Mouse (Mus musculus) midbrain, postnatal 0 days (tissue): ENCODE results near the gene Rps6ka2. TPM values are rescaled to one million over a fixed set of nuclear protein-coding genes. Genes with fewer than 3 reads are reported as not detected.
A peak's percentile ranks its signal among the peaks of the same experiment; 100 is the strongest.

Experiments
- ATAC-seq: fragments of 200-750 bp; cut with Nextera tagmentation; 2 replicates; pipeline ENCODE4 v1.8.0; 2017; ENCODE audit warnings: moderate number of reproducible peaks, mild to moderate bottlenecking, moderate TSS enrichment, moderate library complexity; ENCODE audit not compliant: low FRiP score
- DNase-seq: peaks from one replicate; pipeline ENCODE4 v3.0.0-alpha.2; 2015; ENCODE audit warnings: low spot score
- H3K27ac ChIP-seq: fragments of 300-500 bp; sonication (generic); 2 replicates; pipeline ENCODE4 v1.5.1; 2014; ENCODE audit warnings: low read depth, mild to moderate bottlenecking, low read length, mixed read lengths
- H3K27me3 ChIP-seq: fragments of 300-500 bp; sonication (generic); 2 replicates; pipeline ENCODE4 v1.6.1; 2014; ENCODE audit warnings: low read length, control low read depth, mixed read lengths; ENCODE audit not compliant: insufficient read depth
- H3K36me3 ChIP-seq: fragments of 300-500 bp; sonication (generic); 2 replicates; pipeline ENCODE4 v1.6.1; 2014; ENCODE audit warnings: low read length, control low read depth, mixed read lengths; ENCODE audit not compliant: insufficient read depth
- H3K4me1 ChIP-seq: fragments of 300-500 bp; sonication (generic); 2 replicates; pipeline ENCODE4 v1.6.1; 2014; ENCODE audit warnings: mild to moderate bottlenecking, control low read depth, antibody characterized with exemption, low read length, mixed read lengths; ENCODE audit not compliant: insufficient read depth
- H3K4me2 ChIP-seq: fragments of 300-500 bp; sonication (generic); 2 replicates; pipeline ENCODE4 v1.6.1; 2014; ENCODE audit warnings: low read depth, mild to moderate bottlenecking, low read length, mixed read lengths; ENCODE audit not compliant: poor library complexity, severe bottlenecking
- H3K4me3 ChIP-seq: fragments of 300-500 bp; sonication (generic); 2 replicates; pipeline ENCODE4 v1.5.1; 2014; ENCODE audit warnings: low read depth, mild to moderate bottlenecking, low read length, moderate library complexity
- H3K9ac ChIP-seq: fragments of 300-500 bp; sonication (generic); replicated peaks from 2 replicates; pipeline ENCODE4 v1.6.1; 2014; ENCODE audit warnings: mild to moderate bottlenecking, low read length, moderate library complexity, mixed read lengths; ENCODE audit not compliant: poor library complexity, severe bottlenecking
- H3K9me3 ChIP-seq: fragments of 300-500 bp; sonication (generic); 2 replicates; pipeline ENCODE4 v1.6.1; 2016; ENCODE audit warnings: low read length, control low read depth
- CTCF ChIP-seq: IDR thresholded peaks from 2 replicates; pipeline ENCODE4 v1.5.1; 2016; ENCODE audit warnings: antibody characterized with exemption, mild to moderate bottlenecking
- WGBS: fragments of 180-500 bp; shearing (Covaris S2); extraction: QIAGEN DNeasy Blood & Tissue Kit; methylation state at CpG from one replicate; pipeline ENCODE4 v1.1.7; 2014; 5-methylcytosine and 5-hydroxymethylcytosine counted together
- polyA plus RNA-seq: library from polyadenylated mRNA; unstranded; fragments of >200 nt; fragmentation: Nextera tagmentation; extraction: Ambion mirVana; gene quantifications from 2 replicates; pipeline ENCODE4 v1.2.1, GENCODE M21; 2015
- total RNA-seq: library from RNA; depleted of rRNA; stranded (reverse); fragments of >200 nt; gene quantifications from 2 replicates; pipeline ENCODE4 v1.2.3, GENCODE M21; 2014

Gene Rps6ka2
- total and polyA plus RNA-seq, 2 experiments from 2014 or later = 16.8 to 34.2 TPM

DNA sequence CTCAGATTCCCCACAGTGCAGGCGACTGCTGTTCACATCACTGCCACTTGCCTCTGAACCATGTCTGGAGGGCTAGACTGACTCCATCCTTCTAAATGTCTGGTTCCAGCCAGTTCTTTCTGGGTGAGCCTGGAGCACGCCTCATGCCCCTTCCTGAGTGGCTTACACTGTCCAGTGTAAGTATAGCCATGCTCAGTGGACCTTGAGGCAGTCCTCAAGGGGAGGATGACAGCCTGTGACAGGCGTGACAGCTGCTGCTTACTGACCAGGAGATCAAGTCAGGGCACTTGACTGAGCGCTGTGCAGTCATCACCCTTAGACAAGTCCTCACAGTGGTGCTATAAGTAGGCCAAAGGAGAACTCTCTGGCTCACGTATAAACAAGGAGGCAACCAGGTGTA is 94.7 kb downstream of the Rps6ka2 start:
- DNase-seq = no peak
- TF ChIP-seq CTCF = no peak
- H3K4me3 ChIP-seq = no peak overlapping the region
- WGBS = 70% methylated on average over 5 of the region's 5 CpGs
- H3K27me3 ChIP-seq = no peaks in the 10 kb centered on the region
- H3K27ac ChIP-seq = no peak overlapping the region; the same call in 1 of the 2 replicates
- H3K9ac ChIP-seq = no peak overlapping the region
- H3K9me3 ChIP-seq = no peaks in the 10 kb centered on the region
- no peak for ATAC-seq
- no peak overlapping the region for H3K4me2 ChIP-seq
- H3K36me3 ChIP-seq = no peaks in the 10 kb centered on the region
- no peaks in the 10 kb centered on the region for H3K4me1 ChIP-seq

DNA sequence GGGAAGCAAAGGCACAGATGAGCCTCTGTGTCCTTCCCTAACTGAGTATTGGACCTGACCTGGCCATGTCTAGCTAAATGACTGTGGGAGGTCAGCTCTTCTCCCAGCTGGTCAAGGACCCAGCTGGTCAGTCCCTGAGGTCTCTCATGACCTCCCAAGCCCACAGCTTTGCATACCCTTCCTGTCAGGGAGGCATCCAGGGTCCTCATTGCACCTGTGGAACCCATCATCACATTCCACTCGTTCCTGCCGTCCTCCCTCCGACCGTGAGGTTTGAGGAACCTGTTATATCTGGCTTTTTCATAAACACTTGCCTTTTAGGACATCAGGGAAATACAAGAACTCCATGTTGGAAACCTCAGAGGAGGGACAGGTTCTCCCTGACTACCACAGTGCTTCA is 95.4 kb downstream of the Rps6ka2 start:
- 85% methylated on average over 4 of the region's 4 CpGs for WGBS
- Histone ChIP-seq H3K9me3 (no peaks in the 10 kb centered on the region), H3K27ac (0 out of 2 replicates have a peak overlapping the region, but pooled peaks have one; percentile 1), H3K4me1 (no peaks in the 10 kb centered on the region; the same call in 1 of the 2 replicates), H3K27me3 (no peaks in the 10 kb centered on the region), H3K9ac (no peak overlapping the region), H3K4me2 (no peak overlapping the region), H3K36me3 (no peaks in the 10 kb centered on the region), H3K4me3 (no peak overlapping the region)
- ATAC-seq (no peak), DNase-seq (no peak)
- no peak for TF ChIP-seq CTCF

DNA sequence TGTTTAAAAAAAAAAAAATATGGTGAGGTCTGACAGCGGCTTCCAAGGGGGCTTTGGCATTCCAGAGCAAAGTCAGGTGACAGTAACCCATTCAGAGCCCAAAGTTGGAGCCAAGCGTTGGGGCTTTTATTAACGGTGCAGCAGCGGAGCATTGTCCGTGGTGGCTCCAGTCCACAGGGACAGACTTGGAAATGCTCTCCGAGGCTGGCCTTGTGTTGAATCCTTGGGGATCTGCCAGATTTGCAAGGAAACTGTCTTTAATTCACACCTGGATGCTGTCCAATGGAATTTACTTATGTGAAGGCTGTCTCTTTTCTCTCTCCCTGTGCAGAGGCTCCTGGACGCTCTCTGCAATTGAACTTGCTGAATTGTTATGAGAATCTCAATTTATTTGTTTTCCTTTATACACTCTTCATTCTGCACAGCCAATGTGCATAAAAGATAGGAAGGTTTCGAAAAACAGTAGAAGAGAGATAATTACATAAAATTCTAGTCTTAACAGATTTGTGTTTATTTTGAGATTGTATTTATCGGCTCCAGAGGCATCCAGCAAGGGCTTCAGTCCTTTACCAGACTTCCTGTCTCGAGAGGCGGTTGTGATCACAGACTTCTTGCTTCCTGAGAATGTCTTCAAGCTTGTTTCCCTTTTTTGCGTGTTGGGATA is 95.9 kb downstream of the Rps6ka2 start:
- ATAC-seq (no peak), DNase-seq (peak; percentile 55)
- H3K9ac ChIP-seq = no peak overlapping the region
- H3K4me2 ChIP-seq = no peak overlapping the region
- 32% methylated on average over 12 of the region's 12 CpGs for WGBS
- TF ChIP-seq CTCF = no peak
- H3K36me3 ChIP-seq = no peaks in the 10 kb centered on the region
- no peak overlapping the region for H3K4me3 ChIP-seq
- no peaks in the 10 kb centered on the region for H3K9me3 ChIP-seq
- no peaks in the 10 kb centered on the region for H3K27me3 ChIP-seq
- H3K4me1 ChIP-seq = no peaks in the 10 kb centered on the region; the same call in 1 of the 2 replicates
- H3K27ac ChIP-seq = 0 out of 2 replicates have a peak overlapping the region, but pooled peaks have one; percentile 1

DNA sequence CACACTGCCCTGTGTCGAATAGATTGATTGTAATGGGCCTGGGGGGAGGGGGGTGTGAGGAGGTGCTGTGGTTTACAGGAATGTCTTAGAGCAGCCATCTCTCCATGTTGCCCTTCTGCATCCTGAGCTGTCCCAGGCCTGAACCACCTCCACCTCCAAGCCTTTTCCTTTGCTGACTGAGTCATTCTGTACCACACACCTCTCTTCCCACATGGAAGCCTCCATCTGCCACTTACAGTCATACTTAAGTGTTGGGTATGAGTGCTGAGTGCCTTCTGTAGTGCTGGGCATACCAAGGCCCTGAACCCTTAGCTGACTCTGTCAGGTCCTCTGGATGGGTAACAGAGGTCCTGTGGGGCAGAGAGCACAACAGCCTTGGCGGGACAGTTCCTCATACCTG is 97.9 kb downstream of the Rps6ka2 start:
- H3K4me2 ChIP-seq = no peak overlapping the region

DNA sequence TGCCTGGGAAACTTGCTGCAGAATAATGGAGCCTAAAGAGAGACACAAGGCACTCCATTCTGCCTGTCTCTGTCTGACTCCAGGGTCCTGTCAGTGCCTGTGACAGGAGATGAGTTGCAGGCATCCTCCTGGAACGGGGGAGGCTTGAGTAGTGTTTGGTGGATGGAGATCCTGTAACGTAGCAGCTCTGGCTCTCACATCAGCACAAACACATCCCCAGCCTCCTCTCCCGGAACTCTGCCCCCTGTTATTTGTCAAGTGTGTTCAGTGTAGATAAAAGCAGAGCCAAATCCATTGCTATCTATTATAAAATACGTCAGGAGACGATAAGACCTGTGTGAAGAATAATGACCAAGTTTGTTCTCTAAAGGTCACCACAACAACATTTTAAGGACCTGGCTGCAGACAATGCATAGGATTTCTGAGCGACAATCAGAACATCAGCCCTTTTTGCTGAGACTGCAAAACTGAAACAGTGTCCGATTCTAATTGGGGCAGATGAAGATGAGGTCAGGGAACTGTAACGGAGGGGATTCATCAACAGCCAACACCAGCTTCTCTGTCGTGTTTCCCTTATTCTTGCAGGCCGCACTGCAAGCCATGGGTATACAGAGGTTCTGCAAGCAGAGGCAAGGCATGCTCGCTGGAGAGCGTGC is 99.4 kb downstream of the Rps6ka2 start:
- WGBS = 60% methylated on average over 12 of the region's 12 CpGs
- no peak overlapping the region for H3K27ac ChIP-seq

More for the DNA sequence above, 97.9 kb downstream of the Rps6ka2 start:
- 94% methylated on average over 2 of the region's 2 CpGs for WGBS
- Histone ChIP-seq H3K4me1 (no peaks in the 10 kb centered on the region; the same call in 1 of the 2 replicates), H3K27me3 (no peaks in the 10 kb centered on the region), H3K36me3 (no peaks in the 10 kb centered on the region), H3K4me3 (no peak overlapping the region), H3K9me3 (no peaks in the 10 kb centered on the region), H3K9ac (no peak overlapping the region), H3K27ac (no peak overlapping the region)
- TF ChIP-seq CTCF = no peak
- DNase-seq = no peak
- ATAC-seq = no peak

DNA sequence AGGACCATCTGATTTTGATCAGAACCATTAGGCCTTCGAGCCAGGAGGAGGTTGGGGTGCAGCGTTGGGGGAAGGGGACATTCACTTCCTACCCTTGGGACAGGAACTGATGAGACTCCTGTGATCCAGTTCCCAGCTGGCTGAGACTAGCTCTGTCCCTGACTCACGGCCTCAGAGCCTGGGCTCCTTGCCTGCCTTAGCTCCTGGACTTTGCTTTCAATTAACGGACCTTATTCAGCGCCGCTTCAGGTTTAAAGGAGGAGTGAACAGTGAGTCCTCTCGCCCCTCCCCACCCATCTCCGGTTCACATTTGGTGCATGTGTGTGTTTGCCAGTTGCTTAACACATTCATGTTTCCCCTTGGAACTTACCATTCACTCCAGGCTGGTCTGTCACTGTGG is 100.6 kb downstream of the Rps6ka2 start:
- ATAC-seq (no peak), DNase-seq (no peak)
- H3K4me3 ChIP-seq = no peak overlapping the region
- H3K4me2 ChIP-seq = no peak overlapping the region
- H3K9ac ChIP-seq = no peak overlapping the region
- peaks cover 6% of the 10 kb centered on the region; the same call in 1 of the 2 replicates for H3K36me3 ChIP-seq
- no peaks in the 10 kb centered on the region for H3K9me3 ChIP-seq
- no peaks in the 10 kb centered on the region; the same call in 1 of the 2 replicates for H3K4me1 ChIP-seq
- H3K27ac ChIP-seq = no peak overlapping the region
- no peaks in the 10 kb centered on the region for H3K27me3 ChIP-seq
- TF ChIP-seq CTCF = no peak
- 90% methylated on average over 8 of the region's 8 CpGs for WGBS

More for the DNA sequence above, 99.4 kb downstream of the Rps6ka2 start:
- no peak overlapping the region for H3K9ac ChIP-seq
- peaks cover 6% of the 10 kb centered on the region; the same call in 1 of the 2 replicates for H3K36me3 ChIP-seq
- H3K4me2 ChIP-seq = no peak overlapping the region
- no peaks in the 10 kb centered on the region for H3K9me3 ChIP-seq
- TF ChIP-seq CTCF = no peak
- no peak overlapping the region for H3K4me3 ChIP-seq
- no peaks in the 10 kb centered on the region; the same call in 1 of the 2 replicates for H3K4me1 ChIP-seq
- ATAC-seq (no peak), DNase-seq (no peak)
- no peaks in the 10 kb centered on the region for H3K27me3 ChIP-seq
